Mouse (Mus musculus) CH12.LX (cell line): ENCODE measurements around the gene Zkscan5. TPM values are rescaled to one million over a fixed set of nuclear protein-coding genes. Genes with fewer than 3 reads are reported as not detected.

Source experiments
- DNase-seq: peaks from one replicate; pipeline ENCODE4 v3.0.0-alpha.2; 2013; ENCODE audit errors: extremely low read depth
- H3K27ac ChIP-seq: 2 replicates; pipeline ENCODE4 v1.5.1; 2012; ENCODE audit warnings: low read depth, mild to moderate bottlenecking, control low read depth, moderate library complexity; ENCODE audit not compliant: insufficient read depth
- H3K27me3 ChIP-seq: replicated peaks from 2 replicates; pipeline ENCODE3; 2012; ENCODE audit warnings: inconsistent platforms
- H3K36me3 ChIP-seq, 2 experiments: replicated peaks in 1 of 2; 2 replicates each; pipeline versions ENCODE3 to v1.6.1; 2012; ENCODE audit warnings: inconsistent platforms in 1 of 2, low read length in 1 of 2, mild to moderate bottlenecking in 1 of 2, mixed read lengths in 1 of 2, moderate library complexity in 1 of 2; ENCODE audit not compliant: control insufficient read depth in 1 of 2, insufficient read depth in 1 of 2
- H3K4me1 ChIP-seq, 2 experiments: 2 replicates each; pipeline ENCODE4 v1.6.1; 2012; ENCODE audit warnings: inconsistent platforms in 1 of 2, moderate library complexity in 1 of 2; ENCODE audit not compliant: insufficient read depth in 2 of 2, control insufficient read depth in 1 of 2
- H3K4me2 ChIP-seq: 2 replicates; pipeline ENCODE4 v1.6.1; 2012; ENCODE audit warnings: low read depth, mild to moderate bottlenecking, control low read depth; ENCODE audit not compliant: poor library complexity, insufficient read depth, severe bottlenecking
- H3K4me3 ChIP-seq, 3 experiments: fragments of 150-350 bp in 1 of 3; sonication (generic) in 1 of 3; replicated peaks in 1 of 3; 2 replicates each; pipeline versions ENCODE3 to v1.5.1; 2011 to 2012; ENCODE audit warnings: low read depth in 2 of 3, low read length in 2 of 3, mild to moderate bottlenecking in 2 of 3, moderate library complexity in 2 of 3, control low read depth in 1 of 3, improper control_type of control experiment in 1 of 3, inconsistent platforms in 1 of 3, mixed read lengths in 1 of 3; ENCODE audit not compliant: poor library complexity in 1 of 3
- H3K79me2 ChIP-seq: replicated peaks from 2 replicates; pipeline ENCODE4 v1.6.1; 2012; ENCODE audit warnings: mild to moderate bottlenecking, moderate library complexity; ENCODE audit not compliant: control insufficient read depth, poor library complexity, insufficient read depth, severe bottlenecking; ENCODE audit errors: extremely low read depth
- H3K9ac ChIP-seq: 2 replicates; pipeline ENCODE4 v1.6.1; 2012; ENCODE audit warnings: low read depth, mild to moderate bottlenecking, control low read depth, moderate library complexity; ENCODE audit not compliant: insufficient read depth
- H3K9me3 ChIP-seq: replicated peaks from 2 replicates; pipeline ENCODE3; 2012; ENCODE audit warnings: low read length, inconsistent platforms, mixed read lengths
- BHLHE40 ChIP-seq: IDR thresholded peaks from 2 replicates; pipeline ENCODE4 v1.6.1; 2011; ENCODE audit warnings: mild to moderate bottlenecking, low read depth, low read length, improper control_type of control experiment
- CHD1 ChIP-seq: IDR thresholded peaks from 2 replicates; pipeline ENCODE4 v1.6.1; 2012; ENCODE audit warnings: low read depth, low read length, improper control_type of control experiment, inconsistent platforms
- CHD2 ChIP-seq: IDR thresholded peaks from 2 replicates; pipeline ENCODE4 v1.6.1; 2011; ENCODE audit warnings: low read length, improper control_type of control experiment
- CTCF ChIP-seq, 2 experiments: IDR thresholded peaks in 1 of 2; conservative IDR thresholded peaks in 1 of 2; 2 replicates each; pipeline ENCODE4 v1.5.1; 2011 to 2012; ENCODE audit warnings: low read depth in 2 of 2, low read length in 2 of 2, improper control_type of control experiment in 1 of 2, inconsistent platforms in 1 of 2, mild to moderate bottlenecking in 1 of 2, moderate library complexity in 1 of 2
- E2F4 ChIP-seq: IDR thresholded peaks from 2 replicates; pipeline ENCODE4 v1.6.1; 2011; ENCODE audit warnings: low read depth, low read length, improper control_type of control experiment; ENCODE audit not compliant: insufficient replicate concordance
- ELF1 ChIP-seq: IDR thresholded peaks from 2 replicates; pipeline ENCODE4 v1.6.1; 2014; ENCODE audit warnings: low read depth, mild to moderate bottlenecking, inconsistent platforms, low read length, improper control_type of control experiment
- GABPA ChIP-seq: IDR thresholded peaks from 2 replicates; pipeline ENCODE4 v1.6.1; 2012; ENCODE audit warnings: low read depth, low read length, improper control_type of control experiment, inconsistent platforms; ENCODE audit not compliant: insufficient replicate concordance
- HCFC1 ChIP-seq: IDR thresholded peaks from 2 replicates; pipeline ENCODE4 v1.6.1; 2012; ENCODE audit warnings: low read depth, mild to moderate bottlenecking, inconsistent platforms, low read length, improper control_type of control experiment
- IRF4 ChIP-seq: IDR thresholded peaks from 2 replicates; pipeline ENCODE4 v1.6.1; 2014; ENCODE audit warnings: low read depth, mild to moderate bottlenecking, inconsistent platforms, low read length, improper control_type of control experiment
- JUN ChIP-seq: IDR thresholded peaks from 2 replicates; pipeline ENCODE4 v1.6.1; 2011; ENCODE audit warnings: low read depth, mild to moderate bottlenecking, low read length, improper control_type of control experiment, moderate library complexity; ENCODE audit not compliant: insufficient read depth
- JUND ChIP-seq: conservative IDR thresholded peaks from 2 replicates; pipeline ENCODE4 v1.6.1; 2011; ENCODE audit warnings: low read depth, low read length, improper control_type of control experiment
- KAT2A ChIP-seq: IDR thresholded peaks from 2 replicates; pipeline ENCODE4 v1.6.1; 2012; ENCODE audit warnings: low read length, improper control_type of control experiment, inconsistent platforms; ENCODE audit not compliant: insufficient replicate concordance
- MAFK ChIP-seq: IDR thresholded peaks from 2 replicates; pipeline ENCODE4 v1.6.1; 2011; ENCODE audit warnings: low read length, improper control_type of control experiment; ENCODE audit not compliant: insufficient replicate concordance
- MAX ChIP-seq: IDR thresholded peaks from 2 replicates; pipeline ENCODE4 v1.6.1; 2011; ENCODE audit warnings: low read length, improper control_type of control experiment
- MAZ ChIP-seq: IDR thresholded peaks from 2 replicates; pipeline ENCODE4 v1.6.1; 2012; ENCODE audit warnings: low read depth, mild to moderate bottlenecking, inconsistent platforms, low read length, improper control_type of control experiment, moderate library complexity
- MEF2A ChIP-seq: IDR thresholded peaks from 2 replicates; pipeline ENCODE4 v1.6.1; 2014; ENCODE audit warnings: low read depth, mild to moderate bottlenecking, inconsistent platforms, low read length, improper control_type of control experiment, borderline replicate concordance
- MXI1 ChIP-seq: IDR thresholded peaks from 2 replicates; pipeline ENCODE4 v1.6.1; 2011; ENCODE audit warnings: mild to moderate bottlenecking, low read depth, low read length, improper control_type of control experiment
- MYC ChIP-seq: IDR thresholded peaks from 2 replicates; pipeline ENCODE4 v1.6.1; 2011; ENCODE audit warnings: low read depth, mild to moderate bottlenecking, improper control_type of control experiment, low read length
- NELFE ChIP-seq: IDR thresholded peaks from 2 replicates; pipeline ENCODE4 v1.6.1; 2011; ENCODE audit warnings: low read depth, low read length, improper control_type of control experiment
- NRF1 ChIP-seq: IDR thresholded peaks from 2 replicates; pipeline ENCODE4 v1.6.1; 2014; ENCODE audit warnings: low read depth, mild to moderate bottlenecking, inconsistent platforms, low read length, improper control_type of control experiment, moderate library complexity
- PAX5 ChIP-seq: IDR thresholded peaks from 2 replicates; pipeline ENCODE4 v1.6.1; 2012; ENCODE audit warnings: low read length, inconsistent platforms, mixed read lengths
- POLR2A ChIP-seq: IDR thresholded peaks from 2 replicates; pipeline ENCODE4 v1.6.1; 2011; ENCODE audit warnings: low read depth, mild to moderate bottlenecking, improper control_type of control experiment, low read length
- POLR2AphosphoS2 ChIP-seq: IDR thresholded peaks from 2 replicates; pipeline ENCODE4 v1.6.1; 2011; ENCODE audit warnings: low read depth, low read length, improper control_type of control experiment
- RAD21 ChIP-seq: IDR thresholded peaks from 2 replicates; pipeline ENCODE4 v1.6.1; 2011; ENCODE audit warnings: low read depth, mild to moderate bottlenecking, low read length, improper control_type of control experiment, moderate library complexity
- RCOR1 ChIP-seq: conservative IDR thresholded peaks from 2 replicates; pipeline ENCODE4 v1.6.1; 2012; ENCODE audit warnings: low read depth, mild to moderate bottlenecking, inconsistent platforms, low read length, improper control_type of control experiment
- SIN3A ChIP-seq: IDR thresholded peaks from 2 replicates; pipeline ENCODE4 v1.6.1; 2012; ENCODE audit warnings: low read length, improper control_type of control experiment, inconsistent platforms
- SMC3 ChIP-seq: IDR thresholded peaks from 2 replicates; pipeline ENCODE4 v1.6.1; 2011; ENCODE audit warnings: low read depth, low read length, improper control_type of control experiment
- TBP ChIP-seq: conservative IDR thresholded peaks from 2 replicates; pipeline ENCODE4 v1.6.1; 2011; ENCODE audit warnings: low read depth, low read length, improper control_type of control experiment
- TCF12 ChIP-seq: IDR thresholded peaks from 2 replicates; pipeline ENCODE4 v1.6.1; 2014; ENCODE audit warnings: low read depth, mild to moderate bottlenecking, inconsistent platforms, low read length, improper control_type of control experiment
- USF1 ChIP-seq: IDR thresholded peaks from 2 replicates; pipeline ENCODE4 v1.6.1; 2014; ENCODE audit warnings: low read depth, mild to moderate bottlenecking, inconsistent platforms, low read length, improper control_type of control experiment
- ZC3H11A ChIP-seq: IDR thresholded peaks from 2 replicates; pipeline ENCODE4 v1.6.1; 2012; ENCODE audit warnings: low read depth, mild to moderate bottlenecking, inconsistent platforms, low read length, improper control_type of control experiment
- ZKSCAN1 ChIP-seq: IDR thresholded peaks from 2 replicates; pipeline ENCODE4 v1.6.1; 2012; ENCODE audit warnings: low read depth, inconsistent platforms, low read length, improper control_type of control experiment, borderline replicate concordance
- ZMIZ1 ChIP-seq: IDR thresholded peaks from 2 replicates; pipeline ENCODE4 v1.6.1; 2012; ENCODE audit warnings: low read depth, mild to moderate bottlenecking, inconsistent platforms, low read length, improper control_type of control experiment
- ZNF384 ChIP-seq: IDR thresholded peaks from 2 replicates; pipeline ENCODE4 v1.6.1; 2012; ENCODE audit warnings: low read depth, low read length, improper control_type of control experiment, inconsistent platforms
- dilution Hi-C: fragments of 300-500 bp; cut with MboI; formaldehyde crosslinking; loops from 2 replicates; pipeline ENCODE4 v1.14.3; 2020; ENCODE audit warnings: low sequenced_read_pairs; ENCODE audit not compliant: extremely low pct_unique_long_range_greater_than_20kb, extremely low pct_ligation_motif_present
- in situ Hi-C: fragments of 300-500 bp; cut with MboI; formaldehyde crosslinking; loops from 3 replicates; pipeline ENCODE4 v1.14.3; 2019; ENCODE audit warnings: low sequenced_read_pairs, low pct_ligation_motif_present, low pct_unique_long_range_greater_than_20kb, mixed read lengths
- polyA plus RNA-seq: library from polyadenylated mRNA; unstranded; fragments of >175 nt; gene quantifications from 2 replicates; pipeline ENCODE4 v1.2.1, GENCODE M21; 2012; ENCODE audit warnings: low read depth; ENCODE audit not compliant: insufficient read length
- total RNA-seq, 2 experiments: library from RNA; depleted of rRNA; stranded (reverse); fragments of 300-350 nt in 1 of 2; fragments of >200 nt in 1 of 2; gene quantifications; 2 replicates each; pipeline ENCODE4 v1.2.3; 2012 to 2014

Gene Zkscan5
- total RNA-seq (2012; rRNA removed), result 5.6 and 6.2 TPM in 2 replicates
- 4.7 and 5.0 TPM in 2 replicates for total RNA-seq (2014; rRNA removed)
- 4.4 and 5.3 TPM in 2 replicates for polyA plus RNA-seq

DNA sequence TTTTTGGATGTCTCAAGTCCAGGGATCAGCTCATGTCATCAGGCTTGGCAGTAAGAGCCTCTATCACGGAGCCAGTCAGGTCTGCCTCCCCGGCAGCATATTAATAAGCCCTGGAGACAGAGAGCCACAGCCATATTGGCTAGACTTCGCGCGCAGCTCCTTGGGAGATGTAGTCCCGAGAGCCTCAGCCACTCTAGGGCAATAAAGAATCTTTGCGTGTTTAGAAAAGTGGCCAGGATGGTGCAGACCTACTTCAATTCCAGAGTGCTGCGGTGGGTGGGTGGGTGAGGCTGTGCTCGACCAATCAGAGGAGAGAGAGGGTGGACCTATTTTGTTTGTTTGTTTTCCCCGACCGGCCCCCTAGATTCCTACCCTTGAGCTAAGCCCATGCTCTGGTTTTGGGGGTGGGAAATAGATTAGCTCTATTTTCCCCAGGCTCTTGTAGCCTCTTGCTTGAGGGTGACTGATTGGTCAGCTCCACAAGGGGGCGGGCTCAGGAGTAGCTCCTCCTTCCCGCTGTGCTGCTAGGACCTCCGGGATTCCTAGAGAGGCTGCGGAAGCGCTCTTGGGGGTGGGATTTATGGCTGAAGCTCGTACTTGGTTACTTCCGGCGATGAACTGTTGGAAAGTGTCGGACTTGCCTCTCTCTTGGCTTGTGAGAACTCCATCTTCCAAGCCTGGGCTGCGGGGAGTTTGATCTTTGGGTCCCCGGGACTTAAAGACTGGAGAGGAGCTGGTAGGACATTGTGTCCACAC lies at the start of gene Zkscan5:
TSS of gene Zkscan5 (plus strand) at position 627 of the 756 bp plus-strand sequence.
- in situ Hi-C loops, result no loop called here
- peak within 1 kb of the TSS; percentile 65 to 80 (median 66) for H3K4me3 ChIP-seq
- no peaks in the 10 kb centered on the region for H3K9me3 ChIP-seq
- peaks cover 10 to 14% of the 10 kb centered on the region in 2 experiments for H3K36me3 ChIP-seq
- peak within 1 kb of the TSS; percentile 41 for H3K27ac ChIP-seq
- peak; percentile 54 for TF ChIP-seq CHD2
- TF ChIP-seq ZKSCAN1, result no peak
- peak; percentile 77 for TF ChIP-seq MXI1
- TF ChIP-seq JUND, result peak; percentile 30; the same call in 1 of the 2 replicates
- peak; percentile 45; the same call in 1 of the 2 replicates for TF ChIP-seq TCF12
- TF ChIP-seq PAX5, result no peak
- peak; percentile 79; the same call in 1 of the 2 replicates for TF ChIP-seq KAT2A
- TF ChIP-seq ZC3H11A, result no peak
- TF ChIP-seq SIN3A, result peak; percentile 92
- peak; percentile 80 for TF ChIP-seq POLR2A
- peak; percentile 68; the same call in 1 of the 2 replicates for TF ChIP-seq ZMIZ1
- 0 out of 2 replicates have a peak, but pooled peaks have one; percentile 16 for TF ChIP-seq BHLHE40
- TF ChIP-seq GABPA, result peak; percentile 76; the same call in 1 of the 2 replicates
- TF ChIP-seq IRF4, result peak; percentile 45; the same call in 1 of the 2 replicates
- TF ChIP-seq USF1, result no peak
- TF ChIP-seq MYC, result no peak; the same call in 1 of the 2 replicates
- peak; percentile 58; the same call in 1 of the 2 replicates for TF ChIP-seq MEF2A
- no peak for TF ChIP-seq JUN
- peak; percentile 19; the same call in 1 of the 2 replicates for TF ChIP-seq E2F4
- TF ChIP-seq RCOR1, result no peak
- TF ChIP-seq MAZ, result peak; percentile 35; the same call in 1 of the 2 replicates
- TF ChIP-seq POLR2AphosphoS2, result no peak
- TF ChIP-seq ELF1, result peak; percentile 91
- no peak for TF ChIP-seq CTCF (conservative IDR thresholded peaks at IDR 0.05 in 1 of 2, IDR thresholded peaks at IDR 0.05 in 1 of 2; ENCODE audit: low read depth in 2 of 2, low read length in 2 of 2)
- no peak for TF ChIP-seq ZNF384
- peak; percentile 75 for TF ChIP-seq NELFE
- peak; percentile 89; the same call in 1 of the 2 replicates for TF ChIP-seq TBP
- TF ChIP-seq MAFK, result no peak
- TF ChIP-seq RAD21, result no peak
- no peak for TF ChIP-seq SMC3
- peak; percentile 13; the same call in 1 of the 2 replicates for TF ChIP-seq NRF1
- TF ChIP-seq CHD1, result no peak
- TF ChIP-seq MAX, result no peak
- peak; percentile 84 for TF ChIP-seq HCFC1
- TF ChIP-seq, all 38 proteins: peak for 19
- DNase-seq, result peak; percentile 99
- peak within 1 kb of the TSS; percentile 85 for H3K9ac ChIP-seq
- dilution Hi-C loops, result no loop called here
- peaks cover 3 to 35% of the 10 kb centered on the region in 2 experiments; a peak in 3 of 4 replicates for H3K4me1 ChIP-seq
- peaks cover 20% of the 10 kb centered on the region for H3K79me2 ChIP-seq
- H3K27me3 ChIP-seq, result no peaks in the 10 kb centered on the region
- H3K4me2 ChIP-seq, result peak within 1 kb of the TSS; percentile 65
